Mouse (Mus musculus) retina, postnatal 7 days (tissue): ENCODE measurements around the gene Krtap22-2.
"Not testable (repeated sequence)": the region's sequence is repeated elsewhere in the genome, so short reads cannot be mapped to it uniquely, and the experiment has no call there.

Source experiments
- DNase-seq: peaks from one replicate; pipeline ENCODE4 v3.0.0-alpha.2; 2012; ENCODE audit warnings: low read depth, low spot score

Gene Krtap22-2

GRCm38 (mm10) chr16:89010659-89011058, at the start of gene Krtap22-2:
Gene Krtap22-2 (minus strand): TSS chr16:89010759.
- DNase-seq, result no peak

GRCm38 (mm10) chr16:89047783-89048182, 37.2 kb upstream of the Krtap22-2 start, which contains the start of gene Krtap6-5:
Gene Krtap6-5 (minus strand): TSS chr16:89047883.
- no peak for DNase-seq

GRCm38 (mm10) chr16:89041372-89041771, 30.8 kb upstream of the Krtap22-2 start, which contains the start of gene Gm10228:
Gene Gm10228 (minus strand): TSS chr16:89041472.
- DNase-seq, result not testable (repeated sequence)

GRCm38 (mm10) chr16:89031399-89031798, 20.8 kb upstream of the Krtap22-2 start, which contains the start of gene Krtap6-1:
Gene Krtap6-1 (plus strand): TSS chr16:89031699.
- not testable (repeated sequence) for DNase-seq

- DNase-seq, result not testable (repeated sequence)
These were observed 4.4 kb upstream of the Krtap22-2 start, which contains the start of gene Gm10229 for GRCm38 (mm10) chr16:89014984-89015383. Gene Gm10229 (plus strand): TSS chr16:89015284.

GRCm38 (mm10) chr16:89013973-89014372, 3.4 kb upstream of the Krtap22-2 start:
- DNase-seq, result no peak

GRCm38 (mm10) chr16:88962773-88963172, 47.8 kb downstream of the Krtap22-2 start, which contains the start of gene Krtap16-3:
Gene Krtap16-3 (minus strand): TSS chr16:88962873.
- no peak for DNase-seq
